Mouse (Mus musculus) heart, embryonic 14.5 days (tissue): Measurements from ENCODE around the gene Trmt10c. TPM values are rescaled to one million over a fixed set of nuclear protein-coding genes. Genes with fewer than 3 reads are reported as not detected.

ENCODE experiments used
- ATAC-seq: fragments of 200-750 bp; cut with Nextera tagmentation; 2 replicates; pipeline ENCODE4 v1.8.0; 2017; ENCODE audit warnings: low read depth, moderate TSS enrichment; ENCODE audit not compliant: insufficient number of reproducible peaks, insufficient read depth, low FRiP score
- H3K27ac ChIP-seq, 2 experiments: fragments of 200-500 bp in 1 of 2; fragments of 300-500 bp in 1 of 2; sonication (generic) in 1 of 2; replicated peaks in 1 of 2; 2 replicates each; pipeline ENCODE4 v1.5.1; 2012 to 2014; ENCODE audit warnings: low read depth in 2 of 2, low read length in 2 of 2, control low read depth in 1 of 2, mild to moderate bottlenecking in 1 of 2, mixed read lengths in 1 of 2; ENCODE audit not compliant: control insufficient read depth in 1 of 2, insufficient read depth in 1 of 2
- H3K27me3 ChIP-seq: fragments of 300-500 bp; sonication (generic); 2 replicates; pipeline ENCODE4 v1.6.1; 2014; ENCODE audit warnings: mild to moderate bottlenecking, low read length, control low read depth; ENCODE audit not compliant: control insufficient read depth, insufficient read depth
- H3K36me3 ChIP-seq: fragments of 300-500 bp; sonication (generic); 2 replicates; pipeline ENCODE4 v1.6.1; 2014; ENCODE audit warnings: mild to moderate bottlenecking, control low read depth, low read length, mixed read lengths; ENCODE audit not compliant: control insufficient read depth, insufficient read depth
- H3K4me1 ChIP-seq, 2 experiments: fragments of 200-500 bp in 1 of 2; fragments of 300-500 bp in 1 of 2; sonication (generic) in 1 of 2; 2 replicates each; pipeline ENCODE4 v1.6.1; 2012 to 2014; ENCODE audit warnings: low read length in 2 of 2, control low read depth in 1 of 2, mixed read lengths in 1 of 2; ENCODE audit not compliant: control insufficient read depth in 2 of 2, insufficient read depth in 2 of 2
- H3K4me2 ChIP-seq: fragments of 300-500 bp; sonication (generic); 2 replicates; pipeline ENCODE4 v1.6.1; 2014; ENCODE audit warnings: mild to moderate bottlenecking, low read length
- H3K4me3 ChIP-seq, 2 experiments: fragments of 200-500 bp in 1 of 2; fragments of 300-500 bp in 1 of 2; sonication (generic) in 1 of 2; 2 replicates each; pipeline ENCODE4 v1.5.1; 2012 to 2014; ENCODE audit warnings: low read length in 2 of 2, mild to moderate bottlenecking in 2 of 2, control low read depth in 1 of 2, low read depth in 1 of 2, moderate library complexity in 1 of 2; ENCODE audit not compliant: control insufficient read depth in 1 of 2, insufficient read depth in 1 of 2
- H3K9ac ChIP-seq: fragments of 300-500 bp; sonication (generic); 2 replicates; pipeline ENCODE4 v1.6.1; 2014; ENCODE audit warnings: mild to moderate bottlenecking, low read length
- H3K9me3 ChIP-seq: fragments of 300-500 bp; sonication (generic); 2 replicates; pipeline ENCODE4 v1.6.1; 2016; ENCODE audit warnings: low read length, control low read depth; ENCODE audit not compliant: control insufficient read depth
- WGBS: fragments of 180-500 bp; shearing (Covaris S2); extraction: QIAGEN DNeasy Blood & Tissue Kit; methylation state at CpG from one replicate; pipeline ENCODE4 v1.1.7; 2014; 5-methylcytosine and 5-hydroxymethylcytosine counted together
- polyA plus RNA-seq: library from polyadenylated mRNA; unstranded; fragments of >200 nt; fragmentation: Nextera tagmentation; extraction: Ambion mirVana; gene quantifications from 2 replicates; pipeline ENCODE4 v1.2.1, GENCODE M21; 2014

The Trmt10c gene
- 19.7 and 21.1 TPM in 2 replicates for polyA plus RNA-seq

DNA sequence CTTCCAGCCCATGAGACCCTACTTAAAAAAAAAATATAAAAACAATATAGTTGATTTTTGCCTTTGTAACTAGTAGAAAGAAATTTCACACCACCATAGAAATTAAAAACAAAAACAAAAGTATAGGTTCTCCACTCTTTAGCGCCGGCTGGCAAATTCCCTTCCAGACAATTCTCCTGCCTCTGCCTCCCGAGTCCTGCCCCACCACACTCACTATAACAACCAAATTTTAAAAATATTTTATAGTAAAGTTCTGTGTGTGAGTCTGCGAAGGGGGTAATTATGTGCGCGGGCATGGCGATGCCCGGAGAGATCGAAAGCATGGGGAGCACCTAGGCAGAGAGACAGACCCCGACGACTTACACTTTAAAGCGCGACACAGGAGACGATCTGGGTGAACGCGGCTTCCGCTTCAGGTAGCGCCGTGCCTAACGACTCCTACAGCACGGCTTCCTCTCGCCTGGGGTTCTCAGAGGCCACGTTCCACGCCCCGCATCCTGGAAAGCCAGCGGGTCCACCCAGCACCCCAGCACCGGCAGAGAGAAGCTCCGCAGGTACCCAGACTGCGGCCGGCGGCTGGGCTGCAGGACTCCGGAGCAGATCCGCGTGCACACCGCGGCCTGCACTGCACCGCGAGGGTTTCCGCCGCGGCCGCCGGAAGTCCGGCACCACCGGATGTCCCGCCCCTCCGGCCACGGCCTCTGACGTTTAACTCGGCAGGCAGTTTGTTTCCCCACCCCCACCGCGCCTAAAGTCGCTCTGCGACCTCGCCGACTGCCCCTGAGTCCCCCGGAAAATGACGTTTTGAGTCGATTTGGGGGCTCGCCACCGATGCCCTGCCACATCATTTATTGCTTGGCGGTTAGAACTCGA, at the start of gene Trmt10c:
Trmt10c (minus strand) TSS at position 682 of the 873 bp plus-strand sequence.
- peaks cover 0 to 8% of the 10 kb centered on the region in 2 experiments; a peak in 3 of 4 replicates for H3K4me1 ChIP-seq
- H3K9me3 ChIP-seq = no peaks in the 10 kb centered on the region
- peak within 1 kb of the TSS; percentile 82 for H3K4me2 ChIP-seq
- WGBS = under 1% methylated on average over 52 of the region's 63 CpGs
- H3K27ac ChIP-seq = peak within 1 kb of the TSS; percentile 82 to 88
- peak within 1 kb of the TSS; percentile 71 to 89 for H3K4me3 ChIP-seq
- no peaks in the 10 kb centered on the region for H3K27me3 ChIP-seq
- H3K36me3 ChIP-seq = peaks cover 28% of the 10 kb centered on the region
- H3K9ac ChIP-seq = peak within 1 kb of the TSS; percentile 86
- peak; percentile 98 for ATAC-seq

DNA sequence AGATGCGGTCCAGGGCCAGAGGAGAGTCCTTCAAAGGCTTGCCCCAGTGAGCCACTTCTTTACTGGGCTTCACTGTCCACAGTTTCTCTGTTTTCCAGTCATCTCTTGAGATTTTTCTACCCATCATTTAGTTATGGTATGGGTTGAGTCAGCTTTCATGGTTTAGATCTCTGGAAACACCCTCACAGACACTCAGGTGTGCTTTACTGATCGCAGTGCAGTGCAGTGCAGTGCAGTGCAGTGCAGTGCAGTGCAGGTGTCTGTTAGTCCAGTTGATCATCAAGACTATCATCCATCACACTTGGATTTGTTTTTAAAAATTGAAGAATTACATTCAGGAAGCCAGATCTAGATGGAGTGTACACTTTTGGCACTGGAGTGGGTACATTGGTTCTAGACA, 48.7 kb upstream of the Trmt10c start:
- no peak overlapping the region for H3K4me3 ChIP-seq
- H3K9ac ChIP-seq = no peak overlapping the region
- H3K36me3 ChIP-seq = peaks cover 18% of the 10 kb centered on the region
- no peaks in the 10 kb centered on the region for H3K27me3 ChIP-seq
- H3K27ac ChIP-seq = no peak overlapping the region
- no peaks in the 10 kb centered on the region for H3K9me3 ChIP-seq
- WGBS = 93% methylated on average over 2 of the region's 2 CpGs
- no peaks in the 10 kb centered on the region for H3K4me1 ChIP-seq
- no peak for ATAC-seq
- H3K4me2 ChIP-seq = no peak overlapping the region

- ATAC-seq = no peak
- H3K4me1 ChIP-seq = peaks cover 0 to 3% of the 10 kb centered on the region in 2 experiments; a peak in 2 of 4 replicates
- H3K9me3 ChIP-seq = no peaks in the 10 kb centered on the region
- H3K27me3 ChIP-seq = no peaks in the 10 kb centered on the region
- no peak overlapping the region for H3K9ac ChIP-seq
- no peak overlapping the region for H3K4me3 ChIP-seq
- peaks cover 5% of the 10 kb centered on the region; the same call in 1 of the 2 replicates for H3K36me3 ChIP-seq
- H3K27ac ChIP-seq = no peak overlapping the region
- no peak overlapping the region for H3K4me2 ChIP-seq
- WGBS = 75% methylated on average over 4 of the region's 4 CpGs
These were observed 44.1 kb upstream of the Trmt10c start for GRCm38 (mm10) chr16:56081691-56082090.

DNA sequence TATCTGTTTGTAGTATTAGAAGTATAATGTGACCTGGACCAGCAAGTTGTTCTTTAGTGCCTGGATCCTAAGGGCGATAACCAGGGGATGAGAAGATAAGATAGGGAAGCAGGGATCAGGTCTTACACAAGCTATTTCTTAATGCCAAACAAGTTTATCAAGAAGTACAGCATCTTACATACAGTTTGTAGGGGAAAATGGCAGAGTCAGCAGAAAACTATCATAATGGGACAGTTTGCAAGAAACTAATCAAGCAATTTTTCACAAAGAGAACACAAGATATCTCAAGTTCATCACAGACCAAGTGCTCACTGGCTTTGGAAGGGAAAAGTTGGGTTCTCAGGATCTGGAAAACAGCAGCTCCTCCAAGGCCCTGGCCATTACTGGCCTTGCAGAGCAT, 41.8 kb upstream of the Trmt10c start:
- H3K27ac ChIP-seq = no peak overlapping the region
- no peak overlapping the region for H3K4me3 ChIP-seq
- no peaks in the 10 kb centered on the region for H3K27me3 ChIP-seq
- WGBS = 81% methylated on average over 1 of the region's 1 CpGs
- no peak for ATAC-seq
- no peak overlapping the region for H3K9ac ChIP-seq
- peaks cover 2 to 9% of the 10 kb centered on the region in 2 experiments; a peak in 3 of 4 replicates for H3K4me1 ChIP-seq
- H3K9me3 ChIP-seq = no peaks in the 10 kb centered on the region
- H3K4me2 ChIP-seq = no peak overlapping the region
- H3K36me3 ChIP-seq = no peaks in the 10 kb centered on the region

DNA sequence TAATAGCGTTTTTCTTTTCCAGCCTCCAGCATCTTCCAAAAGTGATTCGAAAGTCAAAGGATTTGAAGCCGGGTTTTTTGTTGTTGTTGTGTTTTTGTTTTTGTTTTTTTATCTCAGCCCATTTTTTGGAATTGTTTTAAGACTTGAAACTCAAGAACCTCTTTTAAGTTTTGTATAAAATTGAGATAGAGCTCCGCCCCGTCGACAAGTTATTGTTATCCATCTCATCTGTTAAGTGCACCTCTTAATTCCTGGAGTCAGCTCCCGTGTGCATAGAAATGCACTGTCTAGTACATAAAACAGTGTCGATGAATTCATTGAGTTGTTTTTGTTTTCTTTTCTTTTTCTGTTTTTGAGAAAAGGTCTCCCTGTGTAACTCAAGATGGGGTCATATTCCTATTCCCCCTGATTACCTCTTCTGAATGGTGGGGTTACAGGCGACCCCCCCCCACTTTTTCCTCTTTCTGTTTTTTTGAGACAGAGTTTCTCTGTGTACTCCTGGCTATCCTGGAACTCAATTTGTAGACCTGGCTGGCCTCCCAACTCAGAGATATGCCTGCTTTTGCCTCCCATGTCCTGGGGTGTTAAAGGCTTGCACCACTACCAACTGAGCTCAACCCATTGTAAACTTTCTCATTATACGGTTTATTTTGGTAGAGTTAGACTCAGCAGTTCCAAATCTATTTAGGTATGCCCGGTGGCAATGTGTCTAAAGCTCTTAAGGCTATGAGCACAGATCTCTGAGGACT, 38.7 kb upstream of the Trmt10c start:
- H3K36me3 ChIP-seq = no peaks in the 10 kb centered on the region
- peak overlapping the region; percentile 65 to 82 for H3K4me3 ChIP-seq
- no peaks in the 10 kb centered on the region for H3K9me3 ChIP-seq
- H3K9ac ChIP-seq = peak overlapping the region; percentile 83
- H3K4me1 ChIP-seq = peaks cover 2 to 9% of the 10 kb centered on the region in 2 experiments; a peak in 3 of 4 replicates
- 13% methylated on average over 11 of the region's 11 CpGs for WGBS
- no peak for ATAC-seq
- peak overlapping the region; percentile 49 to 87 for H3K27ac ChIP-seq
- H3K4me2 ChIP-seq = peak overlapping the region; percentile 75
- H3K27me3 ChIP-seq = no peaks in the 10 kb centered on the region

DNA sequence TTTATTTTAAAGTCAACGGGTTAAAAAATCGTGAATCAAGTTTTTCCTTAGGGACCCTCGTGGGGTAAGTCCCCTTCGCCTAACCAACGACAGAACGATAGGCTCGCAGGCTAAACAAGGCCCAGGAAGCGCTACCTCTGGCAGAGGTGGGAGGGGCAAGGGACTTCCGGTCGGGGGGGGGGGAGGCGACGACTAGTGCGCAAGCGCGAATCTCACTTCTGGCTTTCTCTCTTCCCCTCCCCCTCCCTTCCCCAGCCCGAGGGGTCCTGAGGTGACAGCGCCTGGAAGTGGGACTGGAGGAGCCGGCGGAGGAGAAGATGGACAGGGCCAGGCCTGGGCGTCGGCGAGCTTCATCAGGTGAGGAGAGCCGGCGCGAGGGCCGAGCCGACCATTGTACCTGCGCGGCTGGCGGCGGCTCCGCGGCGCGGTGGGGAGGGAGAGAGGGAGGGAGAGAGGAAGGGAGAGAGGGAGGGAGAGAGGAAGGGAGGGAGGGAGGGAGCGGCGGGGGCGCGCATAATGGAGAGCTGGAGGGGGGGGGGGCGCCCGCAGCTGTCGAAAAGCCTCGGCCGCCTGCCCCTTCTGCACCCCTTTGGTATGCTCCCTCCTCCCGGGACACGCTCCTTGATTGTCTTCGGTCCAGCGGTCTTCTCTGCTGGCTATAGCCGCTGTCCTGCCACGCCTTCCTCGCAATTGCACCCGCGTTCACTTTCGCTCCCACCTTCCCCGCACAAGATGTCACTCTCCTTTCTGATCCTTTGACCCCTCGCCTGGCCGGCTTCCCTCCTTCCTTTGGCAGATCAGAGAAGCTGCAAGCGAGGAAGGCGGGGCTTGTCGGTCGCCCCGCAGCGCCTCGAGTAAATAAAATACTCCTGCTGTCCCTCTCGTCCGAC, 37.8 kb upstream of the Trmt10c start:
- H3K36me3 ChIP-seq = no peaks in the 10 kb centered on the region
- no peaks in the 10 kb centered on the region for H3K9me3 ChIP-seq
- 1% methylated on average over 52 of the region's 66 CpGs for WGBS
- peak overlapping the region; percentile 75 for H3K4me2 ChIP-seq
- peak overlapping the region; percentile 83 for H3K9ac ChIP-seq
- peaks cover 2 to 9% of the 10 kb centered on the region in 2 experiments; a peak in 3 of 4 replicates for H3K4me1 ChIP-seq
- ATAC-seq = peak; percentile 85
- peak overlapping the region; percentile 65 to 82 for H3K4me3 ChIP-seq
- H3K27me3 ChIP-seq = no peaks in the 10 kb centered on the region
- H3K27ac ChIP-seq = peak overlapping the region; percentile 85 to 87

- WGBS = 70% methylated on average over 5 of the region's 5 CpGs
- Histone ChIP-seq H3K27ac (peak overlapping the region in 1 of 2 experiments; percentile 87; a peak in 1 of 4 replicates), H3K4me3 (no peak overlapping the region), H3K27me3 (no peaks in the 10 kb centered on the region), H3K9ac (no peak overlapping the region), H3K9me3 (no peaks in the 10 kb centered on the region), H3K4me2 (peak overlapping the region; percentile 75), H3K36me3 (no peaks in the 10 kb centered on the region), H3K4me1 (peaks cover 2 to 9% of the 10 kb centered on the region in 2 experiments; a peak in 3 of 4 replicates)
- no peak for ATAC-seq
These were observed 36.9 kb upstream of the Trmt10c start for GRCm38 (mm10) chr16:56074565-56074964.
